Mouse (Mus musculus): ENCODE data around the gene Vps52. TPM values are rescaled to one million over a fixed set of nuclear protein-coding genes. Genes with fewer than 3 reads are reported as not detected.

Vps52 gene
- polyA plus RNA-seq, 1 experiment, result 54.2 TPM

- Histone ChIP-seq H3K36me3 (ENCODE audit: control insufficient read depth, insufficient read depth, low read length) (no peaks in the 10 kb centered on the region), H3K4me3 (ENCODE audit: insufficient read depth, low read depth, low read length) (no peak overlapping the region), H3K27me3 (replicated peaks; ENCODE audit: control insufficient read depth, insufficient read depth, low read length) (no peaks in the 10 kb centered on the region), H3K27ac (ENCODE audit: insufficient read depth, low read depth, low read length) (no peak overlapping the region), H3K4me1 (ENCODE audit: control insufficient read depth, insufficient read depth, low read length) (no peaks in the 10 kb centered on the region)
- no peak for DNase-seq
- 80% methylated on average over 21 of the region's 21 CpGs for WGBS
- TF ChIP-seq POLR2A (IDR thresholded peaks at IDR 0.05; ENCODE audit: low read depth, low read length) (no peak), CTCF (conservative IDR thresholded peaks at IDR 0.05; ENCODE audit: insufficient read depth, insufficient read length, low read depth, low read length) (no peak)
Measured at GRCm38 (mm10) chr17:33935422-33936055, 20.1 kb upstream of the Vps52 start.

DNA sequence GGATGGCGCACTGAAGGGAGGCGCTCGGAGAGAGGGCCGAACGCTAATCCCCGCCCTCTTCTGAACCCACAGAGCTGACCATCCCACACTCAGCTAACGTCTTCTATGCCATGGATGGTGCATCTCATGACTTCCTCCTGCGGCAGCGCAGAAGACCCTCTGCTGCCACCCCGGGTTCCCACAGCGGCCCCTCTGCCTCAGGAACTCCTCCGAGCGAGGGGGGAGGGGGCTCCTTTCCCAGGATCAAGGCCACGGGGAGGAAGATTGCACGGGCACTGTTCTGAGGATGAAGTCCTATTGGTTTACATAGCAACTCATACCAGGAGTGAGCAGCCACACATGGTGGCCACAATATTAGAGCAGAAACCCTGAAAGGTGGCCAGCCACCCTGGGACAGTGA is 18.6 kb upstream of the Vps52 start:
- TF ChIP-seq CTCF (conservative IDR thresholded peaks at IDR 0.05; ENCODE audit: insufficient read depth, insufficient read length, low read depth, low read length) (no peak), POLR2A (IDR thresholded peaks at IDR 0.05; ENCODE audit: low read depth, low read length) (no peak)
- no peaks in the 10 kb centered on the region for H3K27me3 ChIP-seq (replicated peaks; ENCODE audit: control insufficient read depth, insufficient read depth, low read length)
- no peak overlapping the region for H3K27ac ChIP-seq (ENCODE audit: insufficient read depth, low read depth, low read length)
- no peaks in the 10 kb centered on the region for H3K4me1 ChIP-seq (ENCODE audit: control insufficient read depth, insufficient read depth, low read length)
- 87% methylated on average over 15 of the region's 15 CpGs for WGBS
- H3K36me3 ChIP-seq (ENCODE audit: control insufficient read depth, insufficient read depth, low read length), result no peaks in the 10 kb centered on the region
- no peak overlapping the region for H3K4me3 ChIP-seq (ENCODE audit: insufficient read depth, low read depth, low read length)
- DNase-seq, result no peak

- WGBS, result 69% methylated on average over 11 of the region's 11 CpGs
- Histone ChIP-seq H3K27me3 (replicated peaks; ENCODE audit: control insufficient read depth, insufficient read depth, low read length) (no peaks in the 10 kb centered on the region), H3K27ac (ENCODE audit: insufficient read depth, low read depth, low read length) (no peak overlapping the region), H3K4me3 (ENCODE audit: insufficient read depth, low read depth, low read length) (no peak overlapping the region), H3K36me3 (ENCODE audit: control insufficient read depth, insufficient read depth, low read length) (no peaks in the 10 kb centered on the region), H3K4me1 (ENCODE audit: control insufficient read depth, insufficient read depth, low read length) (no peaks in the 10 kb centered on the region)
- TF ChIP-seq POLR2A (IDR thresholded peaks at IDR 0.05; ENCODE audit: low read depth, low read length) (no peak), CTCF (conservative IDR thresholded peaks at IDR 0.05; ENCODE audit: insufficient read depth, insufficient read length, low read depth, low read length) (no peak)
- DNase-seq, result no peak
Measured at GRCm38 (mm10) chr17:33938783-33939182, 16.8 kb upstream of the Vps52 start.

GRCm38 (mm10) chr17:33940206-33940805 is 15.3 kb upstream of the Vps52 start, which contains the start of the genes Pfdn6 and Wdr46:
TSS of gene Pfdn6 (minus strand) at chr17:33940343.
TSS of gene Wdr46 (plus strand) at chr17:33940660.
- Histone ChIP-seq H3K27ac (ENCODE audit: insufficient read depth, low read depth, low read length) (peak within 1 kb of the TSS; percentile 79), H3K4me3 (ENCODE audit: insufficient read depth, low read depth, low read length) (peak within 1 kb of the TSS; percentile 99), H3K4me1 (ENCODE audit: control insufficient read depth, insufficient read depth, low read length) (no peaks in the 10 kb centered on the region), H3K36me3 (ENCODE audit: control insufficient read depth, insufficient read depth, low read length) (no peaks in the 10 kb centered on the region), H3K27me3 (replicated peaks; ENCODE audit: control insufficient read depth, insufficient read depth, low read length) (no peaks in the 10 kb centered on the region)
- DNase-seq, result peak; percentile 95
- TF ChIP-seq CTCF (conservative IDR thresholded peaks at IDR 0.05; ENCODE audit: insufficient read depth, insufficient read length, low read depth, low read length) (no peak), POLR2A (IDR thresholded peaks at IDR 0.05; ENCODE audit: low read depth, low read length) (no peak)
- under 1% methylated on average over 36 of the region's 36 CpGs for WGBS

DNA sequence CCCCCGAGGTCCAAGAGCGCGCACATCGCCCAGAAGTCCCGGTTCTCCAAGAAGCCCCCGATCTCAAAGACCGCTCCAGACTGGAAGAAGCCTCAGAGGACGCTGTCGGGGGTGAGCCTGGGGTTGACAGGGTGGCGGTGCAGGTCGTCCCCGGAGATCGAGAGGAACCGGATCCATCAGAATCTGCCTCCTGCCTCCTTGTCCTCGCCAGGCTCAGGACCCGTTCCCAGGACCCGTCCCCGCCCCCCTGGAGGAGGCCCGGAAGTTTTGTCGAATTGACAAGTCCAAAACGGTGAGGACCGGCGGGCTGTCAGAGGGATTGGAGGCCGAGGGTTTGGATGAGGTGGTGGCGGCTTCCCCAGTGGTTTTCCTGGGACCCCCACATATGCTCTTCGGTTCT is 14.6 kb upstream of the Vps52 start:
- no peak for DNase-seq
- no peaks in the 10 kb centered on the region for H3K4me1 ChIP-seq (ENCODE audit: control insufficient read depth, insufficient read depth, low read length)
- H3K27me3 ChIP-seq (replicated peaks; ENCODE audit: control insufficient read depth, insufficient read depth, low read length), result no peaks in the 10 kb centered on the region
- H3K27ac ChIP-seq (ENCODE audit: insufficient read depth, low read depth, low read length), result no peak overlapping the region
- no peaks in the 10 kb centered on the region for H3K36me3 ChIP-seq (ENCODE audit: control insufficient read depth, insufficient read depth, low read length)
- no peak for TF ChIP-seq CTCF (conservative IDR thresholded peaks at IDR 0.05; ENCODE audit: insufficient read depth, insufficient read length, low read depth, low read length)
- no peak for TF ChIP-seq POLR2A (IDR thresholded peaks at IDR 0.05; ENCODE audit: low read depth, low read length)
- peak overlapping the region; percentile 99 for H3K4me3 ChIP-seq (ENCODE audit: insufficient read depth, low read depth, low read length)
- WGBS, result 2% methylated on average over 26 of the region's 26 CpGs

GRCm38 (mm10) chr17:33941381-33941780 is 14.2 kb upstream of the Vps52 start:
- Histone ChIP-seq H3K4me1 (ENCODE audit: control insufficient read depth, insufficient read depth, low read length) (no peaks in the 10 kb centered on the region), H3K27me3 (replicated peaks; ENCODE audit: control insufficient read depth, insufficient read depth, low read length) (no peaks in the 10 kb centered on the region), H3K27ac (ENCODE audit: insufficient read depth, low read depth, low read length) (no peak overlapping the region), H3K36me3 (ENCODE audit: control insufficient read depth, insufficient read depth, low read length) (no peaks in the 10 kb centered on the region), H3K4me3 (ENCODE audit: insufficient read depth, low read depth, low read length) (peak overlapping the region; percentile 99)
- TF ChIP-seq CTCF (conservative IDR thresholded peaks at IDR 0.05; ENCODE audit: insufficient read depth, insufficient read length, low read depth, low read length) (no peak), POLR2A (IDR thresholded peaks at IDR 0.05; ENCODE audit: low read depth, low read length) (no peak)
- WGBS, result 52% methylated on average over 19 of the region's 19 CpGs
- DNase-seq, result no peak

DNA sequence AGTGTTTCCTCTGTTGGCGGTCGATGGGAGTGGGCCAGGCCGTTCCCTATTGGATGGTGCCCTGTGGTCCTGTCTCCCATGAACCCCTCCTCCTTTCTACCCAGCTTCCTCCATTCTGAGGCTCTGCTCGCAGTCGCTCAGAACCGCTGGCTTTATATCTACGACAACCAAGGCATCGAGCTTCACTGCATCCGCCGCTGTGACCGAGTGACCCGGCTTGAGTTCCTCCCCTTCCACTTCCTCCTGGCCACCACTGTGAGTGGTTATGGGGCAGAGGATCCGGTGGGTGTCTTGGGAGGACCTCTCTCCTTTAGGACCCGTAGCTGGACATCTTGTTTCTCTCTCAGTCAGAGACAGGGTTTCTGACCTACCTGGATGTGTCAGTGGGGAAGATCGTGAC is 12.2 kb upstream of the Vps52 start:
- DNase-seq, result no peak
- H3K27ac ChIP-seq (ENCODE audit: insufficient read depth, low read depth, low read length), result no peak overlapping the region
- H3K4me3 ChIP-seq (ENCODE audit: insufficient read depth, low read depth, low read length), result no peak overlapping the region
- 92% methylated on average over 15 of the region's 15 CpGs for WGBS
- H3K4me1 ChIP-seq (ENCODE audit: control insufficient read depth, insufficient read depth, low read length), result no peaks in the 10 kb centered on the region
- no peaks in the 10 kb centered on the region for H3K36me3 ChIP-seq (ENCODE audit: control insufficient read depth, insufficient read depth, low read length)
- TF ChIP-seq CTCF (conservative IDR thresholded peaks at IDR 0.05; ENCODE audit: insufficient read depth, insufficient read length, low read depth, low read length) (no peak), POLR2A (IDR thresholded peaks at IDR 0.05; ENCODE audit: low read depth, low read length) (no peak)
- no peaks in the 10 kb centered on the region for H3K27me3 ChIP-seq (replicated peaks; ENCODE audit: control insufficient read depth, insufficient read depth, low read length)

Data from kidney, adult 2 months (tissue).